Mouse (Mus musculus) testis, adult 2 months (tissue): ENCODE measurements around the gene Fat2.

Experiments used
- CTCF ChIP-seq: fragments of 200-500 bp; IDR thresholded peaks from 2 replicates; pipeline ENCODE4 v1.5.1; 2012; ENCODE audit warnings: low read depth, mild to moderate bottlenecking, inconsistent platforms, low read length, moderate library complexity; ENCODE audit not compliant: control insufficient read depth, insufficient read depth, insufficient replicate concordance
- POLR2A ChIP-seq: fragments of 200-500 bp; IDR thresholded peaks from 2 replicates; pipeline ENCODE4 v1.6.1; 2012; ENCODE audit warnings: low read depth, mild to moderate bottlenecking, inconsistent platforms, low read length, moderate library complexity; ENCODE audit not compliant: control insufficient read depth

DNA sequence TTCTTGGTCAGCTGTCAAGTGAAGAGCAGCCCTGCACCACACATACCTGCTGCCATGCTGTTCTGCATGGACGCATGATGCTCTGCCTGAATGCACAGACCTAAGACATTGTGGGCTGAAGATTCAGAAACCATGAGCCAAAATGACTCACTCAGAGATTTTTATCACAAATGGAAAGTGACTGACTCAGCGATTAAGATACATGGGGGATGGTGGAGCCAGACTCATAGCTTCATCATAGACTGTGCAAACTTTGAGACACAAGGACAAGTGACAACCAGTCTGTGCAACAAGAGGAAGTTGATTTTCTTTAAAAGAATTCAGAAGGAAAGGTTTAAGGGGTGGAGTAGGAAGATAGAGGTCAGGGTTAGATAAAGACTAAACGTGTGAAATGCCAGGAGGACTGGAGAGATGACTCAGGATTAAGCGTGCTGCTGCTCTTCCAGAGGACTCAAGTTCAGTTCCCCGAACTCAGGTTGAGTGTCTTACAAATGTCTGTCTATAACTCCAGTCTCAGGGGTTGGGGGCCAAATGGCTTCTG lies 46.4 kb downstream of the Fat2 start:
- TF ChIP-seq CTCF (no peak), POLR2A (no peak)
